20 mouse cellular contexts compared by ENCODE assay signal in genomic region chr8:6515882-6516682, GRCm38 (mm10).
A peak's percentile ranks its signal among the peaks of the same experiment; 100 is the strongest.
DNase-seq lines count a peak whose midpoint lies in the region; ATAC-seq and TF ChIP-seq lines count a peak whose summit lies in the region.
"Had no signal": no experiment of that assay in that cellular context is flagged by ENCODE, and none has a peak within 500 bp of the region (broad histone marks: within the 10 kb centered on the region; RNA-seq: fewer than 3 reads in every experiment).

No protein-coding gene starts in this region.

- no peaks in the 10 kb centered on the region for H3K4me1 ChIP-seq in lung, embryonic 14.5 days (ENCODE audit: insufficient read depth)
- H3K4me1 ChIP-seq in lung, adult 2 months (ENCODE audit: control insufficient read depth, insufficient read depth, low read length), result no peaks in the 10 kb centered on the region
- H3K4me1 ChIP-seq in kidney, postnatal 0 days (replicated peaks; ENCODE audit: insufficient read depth, low read length), result no peaks in the 10 kb centered on the region
- H3K4me1 ChIP-seq: embryonic facial prominence, embryonic 15.5 days; forebrain, embryonic 10.5 days; heart, embryonic 12.5 days; hindbrain, embryonic 10.5 days had no signal

- H3K9ac ChIP-seq in lung, embryonic 14.5 days, result no peak overlapping the region
- H3K9ac ChIP-seq in kidney, postnatal 0 days (ENCODE audit: low read depth, low read length), result no peak overlapping the region
- H3K9ac ChIP-seq: embryonic facial prominence, embryonic 15.5 days; heart, embryonic 12.5 days had no signal

- no peaks in the 10 kb centered on the region for H3K36me3 ChIP-seq in lung, embryonic 14.5 days (ENCODE audit: insufficient read depth)
- no peaks in the 10 kb centered on the region for H3K36me3 ChIP-seq in kidney, postnatal 0 days (ENCODE audit: insufficient read depth, low read length)
- H3K36me3 ChIP-seq: embryonic facial prominence, embryonic 15.5 days; forebrain, embryonic 10.5 days; heart, embryonic 12.5 days; hindbrain, embryonic 10.5 days had no signal

- TF ChIP-seq CTCF in lung, embryonic 14.5 days (IDR thresholded peaks at IDR 0.05; ENCODE audit: low read depth), result no peak
- TF ChIP-seq CTCF in lung, adult 2 months (IDR thresholded peaks at IDR 0.05; ENCODE audit: insufficient read depth, low read length), result no peak
- TF ChIP-seq CTCF in kidney, postnatal 0 days (IDR thresholded peaks at IDR 0.05; ENCODE audit: low read depth), result no peak

- no peaks in the 10 kb centered on the region for H3K27me3 ChIP-seq in lung, embryonic 14.5 days (ENCODE audit: insufficient read depth, low read length)
- H3K27me3 ChIP-seq in kidney, postnatal 0 days (ENCODE audit: insufficient read depth, low read length), result no peaks in the 10 kb centered on the region
- H3K27me3 ChIP-seq: embryonic facial prominence, embryonic 15.5 days; heart, embryonic 12.5 days had no signal

- H3K9me3 ChIP-seq in lung, embryonic 14.5 days (ENCODE audit: low read depth, low read length), result no peaks in the 10 kb centered on the region
- H3K9me3 ChIP-seq in kidney, postnatal 0 days (replicated peaks; ENCODE audit: low read length), result no peaks in the 10 kb centered on the region
- H3K9me3 ChIP-seq: embryonic facial prominence, embryonic 15.5 days; forebrain, embryonic 10.5 days; heart, embryonic 12.5 days; hindbrain, embryonic 10.5 days had no signal

- no peak overlapping the region for H3K4me3 ChIP-seq in lung, embryonic 14.5 days (ENCODE audit: low read depth, low read length)
- no peak overlapping the region for H3K4me3 ChIP-seq in lung, adult 2 months (replicated peaks; ENCODE audit: extremely low read depth, low read depth, low read length)
- no peak overlapping the region for H3K4me3 ChIP-seq in kidney, postnatal 0 days (replicated peaks; ENCODE audit: low read depth, low read length)
- H3K4me3 ChIP-seq: embryonic facial prominence, embryonic 15.5 days; erythroblast, embryonic 14.5 days; forebrain, embryonic 10.5 days; gastrocnemius, adult 2 months; heart, embryonic 12.5 days; hindbrain, embryonic 10.5 days had no signal

- H3K27ac ChIP-seq in lung, embryonic 14.5 days (ENCODE audit: low read depth), result no peak overlapping the region
- no peak overlapping the region for H3K27ac ChIP-seq in kidney, postnatal 0 days
- H3K27ac ChIP-seq: embryonic facial prominence, embryonic 15.5 days; forebrain, embryonic 10.5 days; gastrocnemius, adult 2 months; hindbrain, embryonic 10.5 days had no signal

- no peak overlapping the region for H3K4me2 ChIP-seq in lung, embryonic 14.5 days
- H3K4me2 ChIP-seq in kidney, postnatal 0 days (ENCODE audit: low read length), result no peak overlapping the region
- H3K4me2 ChIP-seq: embryonic facial prominence, embryonic 15.5 days; heart, embryonic 12.5 days had no signal

- peak; percentile 27 for DNase-seq in kidney, adult 9 months
- DNase-seq in kidney, adult 18-20 months, result no peak
- peak; percentile 58 for DNase-seq in lung, embryonic 14.5 days
- no peak for DNase-seq in lung, postnatal 14 days
- DNase-seq in lung, postnatal 25 days (ENCODE audit: low spot score), result peak; percentile 0
- no peak for DNase-seq in lung, adult 2 months
- no peak for DNase-seq in kidney, postnatal 0 days (ENCODE audit: low spot score)
- no peak for DNase-seq in liver
- DNase-seq: adrenal gland, adult 8-10 months; cerebellum, adult 11-12 months; cerebellum, adult 9-10 months; cerebellum, postnatal 25 days; gastrocnemius, adult 2 months; gastrocnemius, postnatal 25 days had no signal

- TF ChIP-seq POLR2A in lung, adult 2 months (IDR thresholded peaks at IDR 0.05; ENCODE audit: borderline replicate concordance, extremely low read depth, low read depth, low read length), result no peak

- peak; percentile 82 for ATAC-seq in lung, embryonic 14.5 days (ENCODE audit: insufficient read depth)
- ATAC-seq in kidney, postnatal 0 days (replicated peaks; ENCODE audit: low FRiP score, low read depth), result peak; percentile 57; the same call in 1 of the 2 replicates
- ATAC-seq: forebrain, embryonic 14.5 days had no signal

Comparison
In these comparisons a context has a peak if more than half of its experiments do, and no peak if none do; other contexts are left out.
1. DNase-seq: peak in kidney, adult 9 months (single experiment), lung, embryonic 14.5 days (single experiment) and lung, postnatal 25 days (single experiment); none in kidney, adult 18-20 months (single experiment), lung, postnatal 14 days (single experiment), lung, adult 2 months (single experiment), kidney, postnatal 0 days (single experiment) and liver (single experiment).